18 mouse cellular contexts compared by ENCODE assay signal in the genomic region with DNA sequence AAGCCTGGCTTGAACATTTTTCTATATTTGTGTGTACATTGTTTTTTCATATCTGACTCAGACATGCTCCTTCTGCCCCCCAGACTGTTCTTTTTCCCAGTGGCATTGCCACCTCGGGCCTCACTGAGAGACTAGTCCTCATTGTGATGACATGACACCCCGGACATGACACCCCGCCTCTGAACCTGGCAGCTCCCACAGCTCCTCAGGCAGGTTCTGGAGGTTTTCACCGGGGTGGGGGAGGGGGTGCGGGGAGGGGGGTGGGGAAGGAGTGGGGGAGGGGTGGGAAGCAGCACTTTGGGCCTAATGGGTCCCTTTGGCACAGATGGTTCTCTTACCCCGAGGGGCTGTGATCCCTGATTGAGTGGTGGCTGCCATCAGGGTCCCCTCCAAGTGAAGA. TPM values are rescaled to one million over a fixed set of nuclear protein-coding genes. Genes with fewer than 3 reads are reported as not detected.
DNase-seq lines count a peak whose midpoint lies in the region; ATAC-seq and TF ChIP-seq lines count a peak whose summit lies in the region.
"Had no signal": no experiment of that assay in that cellular context is flagged by ENCODE, and none has a peak within 500 bp of the region (broad histone marks: within the 10 kb centered on the region; RNA-seq: fewer than 3 reads in every experiment).

No protein-coding gene starts in this region.

- H3K4me2 ChIP-seq in forebrain, embryonic 11.5 days (ENCODE audit: low read depth, low read length, severe bottlenecking) = no peak overlapping the region
- H3K4me2 ChIP-seq in forebrain, embryonic 15.5 days (replicated peaks) = no peak overlapping the region
- no peak overlapping the region for H3K4me2 ChIP-seq in lung, postnatal 0 days (replicated peaks; ENCODE audit: low read depth, low read length)
- peak overlapping the region; percentile 52 for H3K4me2 ChIP-seq in CH12.LX (ENCODE audit: insufficient read depth, low read depth, poor library complexity, severe bottlenecking)
- H3K4me2 ChIP-seq in intestine, embryonic 16.5 days (ENCODE audit: low read depth, low read length) = no peak overlapping the region
- no peak overlapping the region for H3K4me2 ChIP-seq in liver, postnatal 0 days (ENCODE audit: low read depth, low read length)
- H3K4me2 ChIP-seq: embryonic facial prominence, embryonic 15.5 days; heart, embryonic 13.5 days; hindbrain, embryonic 14.5 days; limb, embryonic 12.5 days; liver, embryonic 11.5 days; midbrain, embryonic 13.5 days had no signal

- in situ Hi-C loops in CH12.LX (cut with MboI; ENCODE audit: low pct_ligation_motif_present, low pct_unique_long_range_greater_than_20kb, low sequenced_read_pairs) = no loop called here

- H3K27ac ChIP-seq in forebrain, embryonic 11.5 days (ENCODE audit: low read depth, low read length) = no peak overlapping the region
- H3K27ac ChIP-seq in forebrain, embryonic 15.5 days (replicated peaks) = no peak overlapping the region
- no peak overlapping the region for H3K27ac ChIP-seq in lung, postnatal 0 days (ENCODE audit: low read length)
- H3K27ac ChIP-seq in CH12.LX (ENCODE audit: insufficient read depth, low read depth) = peak overlapping the region; percentile 90
- peak overlapping the region; percentile 85 for H3K27ac ChIP-seq in intestine, embryonic 16.5 days (ENCODE audit: low read length)
- no peak overlapping the region for H3K27ac ChIP-seq in liver, postnatal 0 days (ENCODE audit: low read depth)
- H3K27ac ChIP-seq: embryonic facial prominence, embryonic 15.5 days; heart, embryonic 13.5 days; hindbrain, embryonic 14.5 days; limb, embryonic 12.5 days; midbrain, embryonic 13.5 days had no signal

- TF ChIP-seq RAD21 in CH12.LX (IDR thresholded peaks at IDR 0.05; ENCODE audit: low read depth, low read length) = no peak

- no peaks in the 10 kb centered on the region for H3K27me3 ChIP-seq in forebrain, embryonic 11.5 days (ENCODE audit: control insufficient read depth, insufficient read depth, low read length)
- no peaks in the 10 kb centered on the region for H3K27me3 ChIP-seq in forebrain, embryonic 15.5 days
- no peaks in the 10 kb centered on the region for H3K27me3 ChIP-seq in lung, postnatal 0 days (replicated peaks; ENCODE audit: insufficient read depth, low read length)
- no peaks in the 10 kb centered on the region for H3K27me3 ChIP-seq in CH12.LX (replicated peaks)
- no peaks in the 10 kb centered on the region for H3K27me3 ChIP-seq in intestine, embryonic 16.5 days (replicated peaks; ENCODE audit: control insufficient read depth, insufficient read depth, low read length)
- no peaks in the 10 kb centered on the region for H3K27me3 ChIP-seq in liver, postnatal 0 days (ENCODE audit: insufficient read depth, low read length)
- H3K27me3 ChIP-seq: embryonic facial prominence, embryonic 15.5 days; midbrain, embryonic 13.5 days had no signal

- TF ChIP-seq EP300 in lung, postnatal 0 days (IDR thresholded peaks at IDR 0.05) = no peak
- no peak for TF ChIP-seq EP300 in CH12.LX (IDR thresholded peaks at IDR 0.05; ENCODE audit: low read length)
- no peak for TF ChIP-seq EP300 in liver, postnatal 0 days (IDR thresholded peaks at IDR 0.05; ENCODE audit: low read depth)

- TF ChIP-seq POLR2A in CH12.LX (IDR thresholded peaks at IDR 0.05; ENCODE audit: low read depth, low read length) = no peak

- no peaks in the 10 kb centered on the region for H3K4me1 ChIP-seq in forebrain, embryonic 11.5 days (replicated peaks; ENCODE audit: control insufficient read depth, insufficient read depth, low read length)
- H3K4me1 ChIP-seq in forebrain, embryonic 15.5 days = no peaks in the 10 kb centered on the region
- H3K4me1 ChIP-seq in lung, postnatal 0 days (ENCODE audit: insufficient read depth, low read depth, low read length) = no peaks in the 10 kb centered on the region
- H3K4me1 ChIP-seq in CH12.LX (ENCODE audit: control insufficient read depth in 1 of 2, insufficient read depth in 2 of 2) = peaks cover 50 to 86% of the 10 kb centered on the region in 2 experiments
- peaks cover 29% of the 10 kb centered on the region for H3K4me1 ChIP-seq in intestine, embryonic 16.5 days (ENCODE audit: control insufficient read depth, insufficient read depth, low read length)
- H3K4me1 ChIP-seq in liver, postnatal 0 days (ENCODE audit: insufficient read depth) = peaks cover 24% of the 10 kb centered on the region
- H3K4me1 ChIP-seq: embryonic facial prominence, embryonic 15.5 days; limb, embryonic 12.5 days; midbrain, embryonic 13.5 days had no signal

- no peak overlapping the region for H3K9ac ChIP-seq in forebrain, embryonic 11.5 days (ENCODE audit: low read length)
- H3K9ac ChIP-seq in forebrain, embryonic 15.5 days (replicated peaks) = no peak overlapping the region
- H3K9ac ChIP-seq in lung, postnatal 0 days (replicated peaks; ENCODE audit: low read depth) = no peak overlapping the region
- peak overlapping the region; percentile 19; the same call in 1 of the 2 replicates for H3K9ac ChIP-seq in CH12.LX (ENCODE audit: insufficient read depth, low read depth)
- H3K9ac ChIP-seq in intestine, embryonic 16.5 days (ENCODE audit: low read depth, low read length) = 0 out of 2 replicates have a peak overlapping the region, but pooled peaks have one; percentile 11
- H3K9ac ChIP-seq in liver, postnatal 0 days (replicated peaks) = no peak overlapping the region
- H3K9ac ChIP-seq: embryonic facial prominence, embryonic 15.5 days; heart, embryonic 13.5 days; hindbrain, embryonic 14.5 days; limb, embryonic 12.5 days; midbrain, embryonic 13.5 days had no signal

- TF ChIP-seq CTCF in lung, postnatal 0 days (IDR thresholded peaks at IDR 0.05) = no peak
- TF ChIP-seq CTCF in CH12.LX (conservative IDR thresholded peaks at IDR 0.05 in 1 of 2, IDR thresholded peaks at IDR 0.05 in 1 of 2; ENCODE audit: low read depth in 2 of 2, low read length in 2 of 2) = no peak
- TF ChIP-seq CTCF in liver, postnatal 0 days (IDR thresholded peaks at IDR 0.05; ENCODE audit: low read depth) = no peak

- H3K4me3 ChIP-seq in forebrain, embryonic 11.5 days (ENCODE audit: low read depth, low read length) = no peak overlapping the region
- H3K4me3 ChIP-seq in forebrain, embryonic 15.5 days = no peak overlapping the region
- H3K4me3 ChIP-seq in lung, postnatal 0 days (ENCODE audit: low read depth, low read length) = no peak overlapping the region
- H3K4me3 ChIP-seq in CH12.LX (replicated peaks in 1 of 3; ENCODE audit: low read depth in 2 of 3, low read length in 2 of 3, poor library complexity in 1 of 3) = no peak overlapping the region
- H3K4me3 ChIP-seq in intestine, embryonic 16.5 days (ENCODE audit: low read length) = no peak overlapping the region
- no peak overlapping the region for H3K4me3 ChIP-seq in liver, postnatal 0 days (ENCODE audit: low read depth, low read length)
- H3K4me3 ChIP-seq: embryonic facial prominence, embryonic 15.5 days; heart, embryonic 13.5 days; limb, embryonic 12.5 days; midbrain, embryonic 13.5 days had no signal

- H3K9me3 ChIP-seq in forebrain, embryonic 11.5 days (ENCODE audit: control insufficient read depth, low read length) = no peaks in the 10 kb centered on the region
- no peaks in the 10 kb centered on the region for H3K9me3 ChIP-seq in forebrain, embryonic 15.5 days
- no peaks in the 10 kb centered on the region for H3K9me3 ChIP-seq in lung, postnatal 0 days (ENCODE audit: low read length)
- H3K9me3 ChIP-seq in CH12.LX (replicated peaks; ENCODE audit: low read length) = no peaks in the 10 kb centered on the region
- H3K9me3 ChIP-seq in intestine, embryonic 16.5 days (ENCODE audit: control insufficient read depth, low read length) = no peaks in the 10 kb centered on the region
- H3K9me3 ChIP-seq in liver, postnatal 0 days (ENCODE audit: low read length) = no peaks in the 10 kb centered on the region
- H3K9me3 ChIP-seq: embryonic facial prominence, embryonic 15.5 days; heart, embryonic 13.5 days; limb, embryonic 12.5 days; midbrain, embryonic 13.5 days had no signal

- no peak for ATAC-seq in forebrain, embryonic 11.5 days (replicated peaks; ENCODE audit: low FRiP score)
- ATAC-seq in forebrain, embryonic 15.5 days (replicated peaks) = no peak
- no peak for ATAC-seq in lung, postnatal 0 days
- ATAC-seq in intestine, embryonic 16.5 days = no peak
- no peak for ATAC-seq in liver, postnatal 0 days
- ATAC-seq: forebrain, embryonic 16.5 days; midbrain, embryonic 13.5 days had no signal

- DNase-seq in forebrain, embryonic 11.5 days (ENCODE audit: low spot score) = peak; percentile 35
- DNase-seq in lung, postnatal 10 days = peak; percentile 0
- no peak for DNase-seq in lung, postnatal 0 days (ENCODE audit: low spot score)
- DNase-seq in CH12.LX (ENCODE audit: extremely low read depth) = no peak
- no peak for DNase-seq in liver, postnatal 0 days
- DNase-seq: adrenal gland, adult 2 months; heart, adult 18-20 months; lung, adult 18-20 months; right cerebral cortex, postnatal 14 days had no signal

- 53% methylated on average over 6 of the region's 6 CpGs for WGBS in forebrain, embryonic 11.5 days
- 62% methylated on average over 6 of the region's 6 CpGs for WGBS in forebrain, embryonic 15.5 days
- 39% methylated on average over 6 of the region's 6 CpGs for WGBS in lung, postnatal 0 days
- 31% methylated on average over 6 of the region's 6 CpGs for WGBS in intestine, embryonic 16.5 days
- WGBS in liver, postnatal 0 days (ENCODE audit: insufficient replicate concordance) = 51% methylated on average over 6 of the region's 6 CpGs

- H3K79me2 ChIP-seq in CH12.LX (replicated peaks; ENCODE audit: control insufficient read depth, extremely low read depth, insufficient read depth, poor library complexity, severe bottlenecking) = peaks cover 90% of the 10 kb centered on the region

- dilution Hi-C loops in CH12.LX (cut with MboI; ENCODE audit: extremely low pct_ligation_motif_present, extremely low pct_unique_long_range_greater_than_20kb, low sequenced_read_pairs) = no loop called here

- H3K36me3 ChIP-seq in forebrain, embryonic 11.5 days (ENCODE audit: control insufficient read depth, insufficient read depth, low read length) = no peaks in the 10 kb centered on the region
- no peaks in the 10 kb centered on the region for H3K36me3 ChIP-seq in forebrain, embryonic 15.5 days
- H3K36me3 ChIP-seq in lung, postnatal 0 days (ENCODE audit: insufficient read depth, low read length) = no peaks in the 10 kb centered on the region
- peaks cover 15 to 39% of the 10 kb centered on the region in 2 experiments for H3K36me3 ChIP-seq in CH12.LX (replicated peaks in 1 of 2; ENCODE audit: control insufficient read depth in 1 of 2, insufficient read depth in 1 of 2, low read length in 1 of 2)
- H3K36me3 ChIP-seq in intestine, embryonic 16.5 days (ENCODE audit: control insufficient read depth, insufficient read depth, low read length) = no peaks in the 10 kb centered on the region
- H3K36me3 ChIP-seq in liver, postnatal 0 days (replicated peaks; ENCODE audit: insufficient read depth, low read length) = no peaks in the 10 kb centered on the region
- H3K36me3 ChIP-seq: embryonic facial prominence, embryonic 15.5 days; heart, embryonic 13.5 days; limb, embryonic 12.5 days; midbrain, embryonic 13.5 days had no signal

RNA-seq across cellular contexts. Expression of a gene that starts 8.5 kb away (rescaled TPM):
- 2.5 and 2.8 TPM in 2 replicates for polyA plus RNA-seq in forebrain, embryonic 11.5 days (2014; fragmentation: Nextera tagmentation; extraction: Ambion mirVana)
- 4.4 and 4.6 TPM in 2 replicates for polyA plus RNA-seq in forebrain, embryonic 15.5 days (2015; fragmentation: Nextera tagmentation; extraction: Ambion mirVana)
- polyA plus RNA-seq in lung, postnatal 0 days (2015; fragmentation: Nextera tagmentation; extraction: Ambion mirVana) = 2.3 and 2.5 TPM in 2 replicates
- total RNA-seq in CH12.LX (2012; rRNA removed) (71.4 and 129 TPM in 2 replicates), CH12.LX (2014; rRNA removed) (23.3 and 24.6 TPM in 2 replicates)
- polyA plus RNA-seq in CH12.LX (2012; ENCODE audit: insufficient read length, low read depth) = 152 and 223 TPM in 2 replicates
- 99.8 and 112 TPM in 2 replicates for polyA plus RNA-seq in intestine, embryonic 16.5 days (2015; fragmentation: Nextera tagmentation; extraction: Ambion mirVana)
- 1.7 and 2.2 TPM in 2 replicates for polyA plus RNA-seq in liver, postnatal 0 days (2015; fragmentation: Nextera tagmentation; extraction: Ambion mirVana)

RNA-seq across cellular contexts. Expression of a gene that starts 56.5 kb away (rescaled TPM):
- polyA plus RNA-seq in forebrain, embryonic 11.5 days (2014; fragmentation: Nextera tagmentation; extraction: Ambion mirVana) = 0.57 and 0.84 TPM in 2 replicates
- polyA plus RNA-seq in forebrain, embryonic 15.5 days (2015; fragmentation: Nextera tagmentation; extraction: Ambion mirVana) = 0.98 and 1.1 TPM in 2 replicates
- 6.7 and 6.9 TPM in 2 replicates for polyA plus RNA-seq in lung, postnatal 0 days (2015; fragmentation: Nextera tagmentation; extraction: Ambion mirVana)
- 0.59 and 1.1 TPM in 2 replicates for total RNA-seq in CH12.LX (2012; rRNA removed)
- 0.12 TPM in 2 replicates for total RNA-seq in CH12.LX (2014; rRNA removed)
- polyA plus RNA-seq in CH12.LX (2012; ENCODE audit: insufficient read length, low read depth) = 0.27 and 0.29 TPM in 2 replicates
- 7.4 and 7.7 TPM in 2 replicates for polyA plus RNA-seq in intestine, embryonic 16.5 days (2015; fragmentation: Nextera tagmentation; extraction: Ambion mirVana)
- 0.75 and 0.83 TPM in 2 replicates for polyA plus RNA-seq in liver, postnatal 0 days (2015; fragmentation: Nextera tagmentation; extraction: Ambion mirVana)

RNA-seq across cellular contexts. Expression of a gene that starts 57.5 kb away (rescaled TPM):
- 0.98 and 2.0 TPM in 2 replicates for polyA plus RNA-seq in forebrain, embryonic 11.5 days (2014; fragmentation: Nextera tagmentation; extraction: Ambion mirVana)
- 0.48 and 1.2 TPM in 2 replicates for polyA plus RNA-seq in forebrain, embryonic 15.5 days (2015; fragmentation: Nextera tagmentation; extraction: Ambion mirVana)
- 5.2 and 5.4 TPM in 2 replicates for polyA plus RNA-seq in lung, postnatal 0 days (2015; fragmentation: Nextera tagmentation; extraction: Ambion mirVana)
- total RNA-seq in CH12.LX (2012; rRNA removed) = 24.4 and 26.5 TPM in 2 replicates
- 11.6 and 13.8 TPM in 2 replicates for total RNA-seq in CH12.LX (2014; rRNA removed)
- 26.0 and 35.4 TPM in 2 replicates for polyA plus RNA-seq in CH12.LX (2012; ENCODE audit: insufficient read length, low read depth)
- 14.8 and 15.2 TPM in 2 replicates for polyA plus RNA-seq in intestine, embryonic 16.5 days (2015; fragmentation: Nextera tagmentation; extraction: Ambion mirVana)
- polyA plus RNA-seq in liver, postnatal 0 days (2015; fragmentation: Nextera tagmentation; extraction: Ambion mirVana) = 14.1 and 16.2 TPM in 2 replicates

Comparison
In these comparisons a context has a peak if more than half of its experiments do, and no peak if none do; other contexts are left out.
1. DNase-seq: peak in forebrain, embryonic 11.5 days (single experiment) and lung, postnatal 10 days (single experiment); none in lung, postnatal 0 days (single experiment), CH12.LX (single experiment) and liver, postnatal 0 days (single experiment).
2. H3K27ac ChIP-seq: peak in CH12.LX (single experiment) and intestine, embryonic 16.5 days (single experiment); none in forebrain, embryonic 11.5 days (single experiment), forebrain, embryonic 15.5 days (single experiment), lung, postnatal 0 days (single experiment) and liver, postnatal 0 days (single experiment).
3. H3K9ac ChIP-seq: peak in CH12.LX (single experiment) and intestine, embryonic 16.5 days (single experiment); none in forebrain, embryonic 11.5 days (single experiment), forebrain, embryonic 15.5 days (single experiment), lung, postnatal 0 days (single experiment) and liver, postnatal 0 days (single experiment).
4. RNA of a gene that starts 8.5 kb away (polyA plus RNA-seq): 152 to 223 TPM in CH12.LX and 99.8 to 112 TPM in intestine, embryonic 16.5 days; 4.4 to 4.6 TPM in forebrain, embryonic 15.5 days, 2.5 to 2.8 TPM in forebrain, embryonic 11.5 days, 2.3 to 2.5 TPM in lung, postnatal 0 days and 1.7 to 2.2 TPM in liver, postnatal 0 days; every median in the first group is over 10 times any median in the second.